Mouse (Mus musculus): Measurements from ENCODE around the gene Tmod4.

- TF ChIP-seq CTCF (conservative IDR thresholded peaks at IDR 0.05; ENCODE audit: insufficient read depth, insufficient read length, low read depth, low read length) (peak; percentile 59), POLR2A (IDR thresholded peaks at IDR 0.05; ENCODE audit: low read depth, low read length) (no peak)
Observed at GRCm38 (mm10) chr3:95124246-95124645, at the start of gene Tmod4.
